Mouse (Mus musculus): ENCODE measurements around the gene Itgb4.

GRCm38 (mm10) chr11:116043286-116043685, 68.8 kb downstream of the Itgb4 start:
- TF ChIP-seq CTCF (IDR thresholded peaks at IDR 0.05; ENCODE audit: low read depth, low read length) (no peak), POLR2A (IDR thresholded peaks at IDR 0.05; ENCODE audit: borderline replicate concordance, low read depth, low read length) (no peak)
